Mouse (Mus musculus) midbrain, embryonic 15.5 days (tissue): ENCODE measurements around the gene Fntb. TPM values are rescaled to one million over a fixed set of nuclear protein-coding genes. Genes with fewer than 3 reads are reported as not detected.
A peak's percentile ranks its signal among the peaks of the same experiment; 100 is the strongest.

Source experiments
- ATAC-seq: fragments of 200-750 bp; cut with Nextera tagmentation; replicated peaks from 2 replicates; pipeline ENCODE4 v1.8.0; 2017; ENCODE audit warnings: moderate TSS enrichment
- H3K27ac ChIP-seq: fragments of 300-500 bp; sonication (generic); 2 replicates; pipeline ENCODE4 v1.5.1; 2015; ENCODE audit warnings: mild to moderate bottlenecking, inconsistent platforms
- H3K27me3 ChIP-seq: fragments of 300-500 bp; sonication (generic); replicated peaks from 2 replicates; pipeline ENCODE4 v1.6.1; 2015; ENCODE audit warnings: inconsistent platforms
- H3K36me3 ChIP-seq: fragments of 300-500 bp; sonication (generic); replicated peaks from 2 replicates; pipeline ENCODE4 v1.6.1; 2015; ENCODE audit warnings: inconsistent platforms
- H3K4me1 ChIP-seq: fragments of 300-500 bp; sonication (generic); 2 replicates; pipeline ENCODE4 v1.6.1; 2015; ENCODE audit warnings: inconsistent platforms
- H3K4me2 ChIP-seq: fragments of 300-500 bp; sonication (generic); 2 replicates; pipeline ENCODE4 v1.6.1; 2015; ENCODE audit warnings: inconsistent platforms, mild to moderate bottlenecking, moderate library complexity
- H3K4me3 ChIP-seq: fragments of 300-500 bp; sonication (generic); 2 replicates; pipeline ENCODE4 v1.5.1; 2015; ENCODE audit warnings: mild to moderate bottlenecking, inconsistent platforms
- H3K9ac ChIP-seq: fragments of 300-500 bp; sonication (generic); 2 replicates; pipeline ENCODE4 v1.6.1; 2015; ENCODE audit warnings: mild to moderate bottlenecking, inconsistent platforms
- H3K9me3 ChIP-seq: fragments of 300-500 bp; sonication (generic); 2 replicates; pipeline ENCODE4 v1.6.1; 2016; ENCODE audit warnings: inconsistent platforms
- WGBS: fragments of 180-500 bp; shearing (Covaris S2); methylation state at CpG from one replicate; pipeline ENCODE4 v1.1.7; 2015; ENCODE audit warnings: mixed read lengths; 5-methylcytosine and 5-hydroxymethylcytosine counted together
- polyA plus RNA-seq: library from polyadenylated mRNA; unstranded; fragments of >200 nt; fragmentation: Nextera tagmentation; extraction: Ambion mirVana; gene quantifications from 2 replicates; pipeline ENCODE4 v1.2.1, GENCODE M21; 2015

Fntb gene
- polyA plus RNA-seq = 43.5 and 44.3 TPM in 2 replicates

DNA sequence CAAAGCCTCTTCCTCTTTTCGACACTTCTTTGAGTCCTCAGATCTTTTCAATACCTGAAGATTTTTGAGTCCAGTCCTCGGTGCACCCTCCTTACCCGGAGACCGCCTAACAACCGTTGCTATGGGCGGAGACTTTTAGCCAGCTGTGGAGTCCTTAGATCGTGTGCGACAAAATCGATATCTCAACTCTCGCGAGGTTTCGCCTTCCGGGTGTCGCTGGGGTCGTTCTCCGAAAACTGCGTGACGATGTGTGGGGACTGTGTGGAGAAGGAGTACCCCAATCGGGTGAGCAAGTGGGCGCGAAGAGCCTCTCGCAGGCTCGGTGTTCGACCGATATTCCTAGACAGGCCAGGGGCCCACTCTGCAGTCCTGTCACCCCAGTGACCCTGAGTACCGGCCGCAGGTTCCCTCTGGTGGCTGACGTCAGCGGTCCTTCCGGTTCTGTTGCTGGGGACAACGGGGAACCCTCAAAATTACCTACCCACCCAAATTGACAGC is at the start of gene Fntb, which contains the start of gene Churc1:
Fntb (plus strand) TSS at position 236 of the 498 bp plus-strand sequence.
Churc1 (plus strand) TSS at position 185 of the 498 bp plus-strand sequence.
- WGBS = 0% methylated on average over 31 of the region's 31 CpGs
- Histone ChIP-seq H3K27me3 (no peaks in the 10 kb centered on the region), H3K27ac (peak within 1 kb of the TSS; percentile 85), H3K36me3 (no peaks in the 10 kb centered on the region), H3K9me3 (no peaks in the 10 kb centered on the region), H3K4me1 (peaks cover 6% of the 10 kb centered on the region), H3K4me3 (peak within 1 kb of the TSS; percentile 62), H3K4me2 (peak within 1 kb of the TSS; percentile 60), H3K9ac (peak within 1 kb of the TSS; percentile 66)
- ATAC-seq = peak; percentile 96

DNA sequence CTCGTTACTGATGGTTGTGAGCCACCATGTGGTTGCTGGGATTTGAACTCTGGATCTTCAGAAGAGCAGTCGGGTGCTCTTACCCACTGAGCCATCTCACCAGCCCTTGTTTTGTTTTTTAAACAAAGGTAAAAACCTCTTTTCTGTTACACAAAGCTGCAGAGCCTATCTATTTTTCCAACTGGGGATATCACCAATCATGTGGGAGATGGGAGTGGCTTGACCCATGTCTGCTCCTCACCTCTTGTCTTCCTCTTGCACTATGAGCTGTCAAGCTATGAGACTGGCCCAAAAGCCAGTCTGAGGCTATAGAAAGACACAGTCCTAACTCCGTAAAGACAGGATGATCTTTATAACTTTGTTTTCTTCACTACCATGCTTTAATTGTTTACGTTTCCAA is 47.0 kb upstream of the Fntb start:
- ATAC-seq = no peak
- peaks cover 3% of the 10 kb centered on the region; the same call in 1 of the 2 replicates for H3K27me3 ChIP-seq
- 82% methylated on average over 4 of the region's 4 CpGs for WGBS

GRCm38 (mm10) chr12:76720572-76720971 is 44.8 kb upstream of the Fntb start:
- ATAC-seq = no peak
- Histone ChIP-seq H3K9ac (no peak overlapping the region), H3K4me2 (no peak overlapping the region), H3K27ac (no peak overlapping the region), H3K4me3 (no peak overlapping the region), H3K27me3 (no peaks in the 10 kb centered on the region), H3K4me1 (no peaks in the 10 kb centered on the region), H3K9me3 (no peaks in the 10 kb centered on the region), H3K36me3 (no peaks in the 10 kb centered on the region)

More for the DNA sequence above, 47.0 kb upstream of the Fntb start:
- Histone ChIP-seq H3K36me3 (no peaks in the 10 kb centered on the region), H3K27ac (no peak overlapping the region), H3K4me3 (no peak overlapping the region), H3K4me2 (no peak overlapping the region), H3K9me3 (no peaks in the 10 kb centered on the region), H3K4me1 (no peaks in the 10 kb centered on the region), H3K9ac (no peak overlapping the region)

DNA sequence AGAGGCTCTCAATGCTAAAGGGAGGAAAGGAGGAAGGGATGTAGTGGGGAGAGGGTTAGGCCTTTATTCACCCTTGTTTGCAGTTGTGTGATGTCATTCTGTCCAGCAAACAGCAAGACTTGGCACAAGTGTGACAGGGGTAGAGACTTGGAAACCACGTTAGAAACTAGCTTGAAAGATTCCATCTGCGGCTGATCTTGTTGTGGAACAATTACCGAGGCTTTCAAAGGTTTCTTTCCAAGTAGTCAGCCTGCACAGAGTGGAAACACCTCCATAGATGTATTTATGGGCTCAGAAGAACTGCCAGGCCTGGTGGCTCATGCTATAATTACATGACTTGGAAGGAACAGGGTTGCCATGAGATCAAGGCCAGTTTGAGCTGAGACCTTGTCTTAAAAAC is 43.4 kb upstream of the Fntb start:
- no peak for ATAC-seq
- Histone ChIP-seq H3K4me2 (no peak overlapping the region), H3K4me1 (no peaks in the 10 kb centered on the region), H3K27me3 (no peaks in the 10 kb centered on the region), H3K9me3 (no peaks in the 10 kb centered on the region), H3K36me3 (no peaks in the 10 kb centered on the region), H3K27ac (no peak overlapping the region), H3K9ac (no peak overlapping the region), H3K4me3 (no peak overlapping the region)
- WGBS = 67% methylated on average over 3 of the region's 3 CpGs

DNA sequence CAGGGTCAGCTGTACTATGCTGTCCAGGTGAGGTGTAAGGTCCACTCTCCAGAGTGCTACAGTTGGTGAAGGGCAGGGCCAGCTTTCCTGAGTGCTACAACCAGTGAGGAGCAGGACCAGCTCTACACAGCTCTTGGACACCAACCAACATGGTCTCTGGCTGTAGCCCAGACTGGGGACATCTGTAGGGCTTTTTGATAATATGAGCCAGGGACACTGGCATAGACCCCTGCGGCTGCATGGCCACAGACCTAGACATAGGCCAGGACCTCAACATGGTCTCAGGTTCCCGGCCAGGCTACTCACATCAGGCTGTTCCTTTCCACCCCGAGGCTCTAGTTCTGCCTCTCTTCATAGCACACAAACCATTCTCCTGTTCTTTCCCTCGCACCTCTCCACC is 37.4 kb upstream of the Fntb start:
- Histone ChIP-seq H3K27ac (no peak overlapping the region), H3K4me1 (no peaks in the 10 kb centered on the region), H3K4me2 (no peak overlapping the region), H3K9me3 (no peaks in the 10 kb centered on the region), H3K36me3 (no peaks in the 10 kb centered on the region), H3K4me3 (no peak overlapping the region), H3K27me3 (no peaks in the 10 kb centered on the region), H3K9ac (no peak overlapping the region)
- no peak for ATAC-seq
- 92% methylated on average over 4 of the region's 4 CpGs for WGBS

DNA sequence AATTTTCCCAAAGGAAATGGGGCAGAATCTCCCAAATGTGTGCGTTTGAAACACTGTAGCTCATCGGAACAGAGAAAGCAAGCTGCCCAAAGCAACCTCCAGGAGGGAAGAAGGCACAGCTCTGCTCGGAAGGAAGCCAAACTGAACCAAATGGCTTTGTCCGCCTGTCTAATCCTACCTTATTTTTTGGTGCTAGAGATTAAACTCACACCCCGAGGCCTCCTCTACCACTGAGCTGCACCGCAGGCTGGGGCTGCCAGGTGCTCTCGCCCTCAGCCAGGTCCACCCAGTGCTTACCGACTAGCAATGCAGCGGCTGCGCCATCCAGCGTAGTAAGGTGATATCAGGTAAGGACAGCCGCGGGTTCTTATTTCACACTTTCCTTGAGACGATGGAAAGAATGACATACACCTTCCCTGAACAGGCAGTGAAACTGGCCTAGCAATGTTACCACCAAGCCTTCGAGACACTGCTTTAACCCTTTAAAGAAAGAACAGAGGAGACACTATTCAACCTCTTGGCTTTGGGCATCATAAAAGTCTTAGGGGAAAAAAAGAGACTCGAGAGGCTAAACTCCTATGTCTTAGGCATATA is 14.4 kb upstream of the Fntb start:
- no peak overlapping the region for H3K27ac ChIP-seq
- H3K36me3 ChIP-seq = no peaks in the 10 kb centered on the region
- no peak overlapping the region for H3K4me2 ChIP-seq
- H3K4me3 ChIP-seq = no peak overlapping the region
- no peaks in the 10 kb centered on the region for H3K4me1 ChIP-seq
- ATAC-seq = no peak
- H3K9ac ChIP-seq = no peak overlapping the region
- WGBS = 79% methylated on average over 16 of the region's 16 CpGs
- no peaks in the 10 kb centered on the region for H3K9me3 ChIP-seq
- no peaks in the 10 kb centered on the region for H3K27me3 ChIP-seq

DNA sequence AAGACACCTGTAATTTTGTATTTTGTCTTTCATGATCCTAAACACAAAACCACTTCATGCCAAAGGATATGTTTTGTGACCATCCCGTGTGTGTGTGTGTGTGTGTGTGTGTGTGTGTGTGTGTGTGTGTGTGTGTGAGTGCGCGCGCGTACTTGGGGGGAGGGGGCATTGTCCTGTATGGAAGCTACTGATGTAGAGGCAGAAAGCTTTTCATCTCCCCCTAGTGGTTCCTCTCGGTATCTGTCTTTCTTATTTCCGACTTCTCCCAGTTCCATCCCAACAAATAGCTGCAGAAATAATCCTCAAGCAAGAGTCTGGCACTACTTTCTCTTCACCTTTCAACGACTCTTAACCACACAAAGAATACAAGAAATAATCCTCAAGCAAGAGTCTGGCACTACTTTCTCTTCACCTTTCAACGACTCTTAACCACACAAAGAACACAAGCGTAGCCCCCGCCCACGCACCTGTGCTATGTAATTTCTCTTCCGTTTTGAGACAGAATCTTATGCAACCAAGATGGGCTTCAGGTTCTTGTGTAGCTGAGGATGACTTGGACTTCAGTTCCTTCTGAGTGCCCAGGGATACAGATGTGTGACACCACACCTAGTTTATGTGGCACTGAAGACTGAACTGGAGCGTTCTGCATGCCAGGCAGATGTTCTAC is 12.6 kb upstream of the Fntb start:
- H3K27me3 ChIP-seq = no peaks in the 10 kb centered on the region
- no peak overlapping the region for H3K9ac ChIP-seq
- H3K9me3 ChIP-seq = no peaks in the 10 kb centered on the region
- H3K27ac ChIP-seq = no peak overlapping the region
- H3K4me3 ChIP-seq = no peak overlapping the region
- H3K4me2 ChIP-seq = no peak overlapping the region
- H3K36me3 ChIP-seq = no peaks in the 10 kb centered on the region
- 49% methylated on average over 14 of the region's 14 CpGs for WGBS
- no peaks in the 10 kb centered on the region for H3K4me1 ChIP-seq
- ATAC-seq = no peak

DNA sequence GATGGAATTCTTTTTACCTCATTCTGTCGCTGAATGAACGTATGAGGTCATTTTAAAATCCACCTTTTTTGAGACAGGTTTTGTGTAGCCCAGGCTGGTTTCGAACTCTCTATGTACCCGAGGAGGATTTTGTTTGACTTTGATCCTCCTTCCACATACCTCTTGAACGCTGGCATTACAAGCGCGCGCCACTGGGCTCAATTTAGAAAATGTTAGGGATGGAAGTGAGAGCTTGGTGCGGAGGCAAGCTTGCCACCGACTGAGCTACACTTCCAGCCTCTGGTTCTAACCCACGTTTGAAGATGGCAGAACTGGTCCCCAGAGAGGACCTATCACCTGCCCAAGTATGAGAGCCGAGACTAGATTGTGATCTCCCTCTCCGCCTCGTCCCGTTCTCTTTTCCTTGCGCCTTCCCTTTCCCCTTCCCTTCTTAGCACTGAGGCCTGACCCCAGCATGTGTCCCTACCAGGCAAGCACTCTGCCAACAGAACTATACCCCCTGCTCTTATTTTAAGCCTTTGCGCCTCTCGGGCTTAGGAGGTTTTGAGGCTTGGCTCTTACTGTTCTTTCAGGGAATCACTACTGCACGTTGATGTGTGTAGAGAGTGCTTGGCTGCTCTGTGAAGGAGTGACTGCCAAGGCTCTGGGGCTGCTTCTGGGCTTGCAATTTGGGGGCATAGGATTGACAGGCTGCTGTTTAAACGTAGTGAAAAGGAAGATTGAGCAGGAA is 677 bp downstream of the Fntb start:
- H3K27ac ChIP-seq = peak overlapping the region; percentile 85
- peak overlapping the region; percentile 62 for H3K4me3 ChIP-seq
- peak overlapping the region; percentile 60 for H3K4me2 ChIP-seq
- 28% methylated on average over 20 of the region's 20 CpGs for WGBS
- H3K9ac ChIP-seq = peak overlapping the region; percentile 66
- H3K9me3 ChIP-seq = no peaks in the 10 kb centered on the region
- H3K4me1 ChIP-seq = peaks cover 6% of the 10 kb centered on the region
- H3K36me3 ChIP-seq = no peaks in the 10 kb centered on the region
- ATAC-seq = peak; percentile 37
- no peaks in the 10 kb centered on the region for H3K27me3 ChIP-seq

DNA sequence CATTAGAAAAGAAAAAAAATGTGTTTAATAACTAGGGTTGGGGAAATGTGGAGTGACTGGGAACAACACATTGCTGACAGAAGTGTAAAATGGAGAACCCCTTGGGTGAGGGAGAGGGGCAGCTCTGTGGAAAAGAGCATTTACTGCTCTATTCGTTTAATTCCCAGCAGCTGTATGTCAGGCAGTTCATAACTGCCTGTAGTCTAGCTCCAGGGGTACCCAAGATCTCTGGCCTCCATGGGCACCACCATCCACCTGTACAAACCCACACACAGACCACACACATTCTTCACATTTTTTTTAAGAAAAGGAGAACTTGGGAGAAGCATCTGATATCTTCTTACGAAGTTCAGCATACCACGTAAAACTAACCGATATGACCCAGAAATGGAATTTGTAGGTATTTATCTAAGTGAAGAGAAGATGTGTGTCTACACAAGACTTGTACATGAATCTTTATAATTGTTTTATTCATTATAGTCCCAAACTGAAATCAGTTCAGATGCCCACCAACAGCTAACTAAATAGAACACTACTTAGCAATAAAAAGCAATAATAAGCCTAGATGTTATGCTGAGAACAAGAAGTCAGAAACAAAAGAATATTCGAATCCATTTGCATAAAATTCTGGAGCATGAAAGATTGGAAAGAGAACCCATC is 5.6 kb downstream of the Fntb start:
- H3K27ac ChIP-seq = no peak overlapping the region
- H3K4me2 ChIP-seq = no peak overlapping the region
- H3K9me3 ChIP-seq = no peaks in the 10 kb centered on the region
- peaks cover 5% of the 10 kb centered on the region for H3K4me1 ChIP-seq
- ATAC-seq = no peak
- 83% methylated on average over 5 of the region's 5 CpGs for WGBS
- no peak overlapping the region for H3K4me3 ChIP-seq
- no peak overlapping the region for H3K9ac ChIP-seq
- H3K27me3 ChIP-seq = no peaks in the 10 kb centered on the region
- H3K36me3 ChIP-seq = no peaks in the 10 kb centered on the region

DNA sequence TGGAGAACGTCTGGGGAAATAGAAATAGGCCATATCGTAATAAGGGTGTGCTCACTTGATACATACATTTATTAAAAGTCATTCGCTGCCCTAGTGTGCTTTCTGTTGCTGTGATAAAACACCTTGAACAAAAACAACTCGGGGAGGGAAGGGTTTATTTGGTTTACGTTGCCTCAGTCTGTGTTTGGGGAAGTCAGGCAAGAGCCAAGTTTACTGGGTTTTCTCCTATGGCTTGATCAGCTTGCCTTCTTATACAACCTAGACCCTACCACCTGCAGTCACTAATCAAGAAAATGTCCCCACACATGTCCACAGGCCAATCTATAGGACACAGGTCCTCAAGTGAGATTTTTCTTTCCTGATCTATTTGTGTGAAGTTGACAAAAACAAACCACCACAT is 6.2 kb downstream of the Fntb start:
- no peak for ATAC-seq
- Histone ChIP-seq H3K4me3 (no peak overlapping the region), H3K9me3 (no peaks in the 10 kb centered on the region), H3K36me3 (no peaks in the 10 kb centered on the region), H3K27ac (no peak overlapping the region), H3K4me1 (no peaks in the 10 kb centered on the region), H3K4me2 (no peak overlapping the region), H3K9ac (no peak overlapping the region), H3K27me3 (no peaks in the 10 kb centered on the region)
- WGBS = 92% methylated on average over 5 of the region's 5 CpGs

DNA sequence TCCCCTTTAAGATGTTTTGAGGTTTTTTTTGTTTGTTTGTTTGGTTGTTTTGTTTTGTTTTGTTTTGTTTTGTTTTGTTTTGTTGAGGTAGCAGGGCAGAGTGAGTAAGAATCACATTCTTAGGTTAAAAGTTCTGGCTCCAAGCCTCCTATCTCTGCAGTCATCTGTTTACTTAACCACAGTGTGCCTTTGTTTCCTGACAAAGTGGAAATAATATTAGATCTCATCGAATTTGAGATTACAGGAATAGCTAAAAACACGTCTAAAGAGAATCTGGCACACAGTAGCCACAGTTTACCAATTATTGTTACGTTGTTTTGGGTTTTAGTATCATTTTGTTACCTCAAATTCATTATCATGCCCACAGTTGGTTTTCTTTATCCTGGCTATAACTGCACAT is 9.3 kb downstream of the Fntb start:
- H3K4me2 ChIP-seq = no peak overlapping the region
- H3K36me3 ChIP-seq = no peaks in the 10 kb centered on the region
- H3K9ac ChIP-seq = no peak overlapping the region
- H3K4me1 ChIP-seq = no peaks in the 10 kb centered on the region
- no peak overlapping the region for H3K4me3 ChIP-seq
- no peaks in the 10 kb centered on the region for H3K9me3 ChIP-seq
- WGBS = 88% methylated on average over 3 of the region's 3 CpGs
- no peaks in the 10 kb centered on the region for H3K27me3 ChIP-seq
- ATAC-seq = no peak
- no peak overlapping the region for H3K27ac ChIP-seq

GRCm38 (mm10) chr12:76775132-76775531 is 9.7 kb downstream of the Fntb start:
- ATAC-seq = no peak
- H3K27me3 ChIP-seq = no peaks in the 10 kb centered on the region

More at GRCm38 (mm10) chr12:76775132-76775531, 9.7 kb downstream of the Fntb start:
- H3K9ac ChIP-seq = no peak overlapping the region
- no peak overlapping the region for H3K4me3 ChIP-seq
- no peak overlapping the region for H3K27ac ChIP-seq
- H3K9me3 ChIP-seq = no peaks in the 10 kb centered on the region
- 67% methylated on average over 4 of the region's 4 CpGs for WGBS
- no peak overlapping the region for H3K4me2 ChIP-seq
- no peaks in the 10 kb centered on the region for H3K36me3 ChIP-seq
- no peaks in the 10 kb centered on the region for H3K4me1 ChIP-seq
